Mouse (Mus musculus) forebrain, embryonic 16.5 days (tissue): ENCODE data around the gene Vwa8. TPM values are rescaled to one million over a fixed set of nuclear protein-coding genes. Genes with fewer than 3 reads are reported as not detected.

Experiments
- ATAC-seq: fragments of 200-750 bp; cut with Nextera tagmentation; 2 replicates; pipeline ENCODE4 v1.8.0; 2017; ENCODE audit warnings: mild to moderate bottlenecking, moderate library complexity
- H3K27ac ChIP-seq: fragments of 300-500 bp; sonication (generic); 2 replicates; pipeline ENCODE4 v1.5.1; 2014; ENCODE audit warnings: low read length, control low read depth
- H3K27me3 ChIP-seq: fragments of 300-500 bp; sonication (generic); replicated peaks from 2 replicates; pipeline ENCODE4 v1.6.1; 2014; ENCODE audit warnings: low read length; ENCODE audit not compliant: control insufficient read depth, insufficient read depth
- H3K36me3 ChIP-seq: fragments of 300-500 bp; sonication (generic); 2 replicates; pipeline ENCODE4 v1.6.1; 2014; ENCODE audit not compliant: control insufficient read depth, insufficient read depth
- H3K4me1 ChIP-seq: fragments of 300-500 bp; sonication (generic); replicated peaks from 2 replicates; pipeline ENCODE4 v1.6.1; 2014; ENCODE audit warnings: low read length; ENCODE audit not compliant: control insufficient read depth, insufficient read depth
- H3K4me2 ChIP-seq: fragments of 300-500 bp; sonication (generic); 2 replicates; pipeline ENCODE4 v1.6.1; 2014; ENCODE audit warnings: mild to moderate bottlenecking, low read length, control low read depth
- H3K4me3 ChIP-seq: fragments of 300-500 bp; sonication (generic); replicated peaks from 2 replicates; pipeline ENCODE4 v1.5.1; 2014; ENCODE audit warnings: mild to moderate bottlenecking, low read length, control low read depth
- H3K9ac ChIP-seq: fragments of 300-500 bp; sonication (generic); replicated peaks from 2 replicates; pipeline ENCODE4 v1.6.1; 2014; ENCODE audit warnings: low read depth, low read length, control low read depth
- H3K9me3 ChIP-seq: fragments of 300-500 bp; sonication (generic); 2 replicates; pipeline ENCODE4 v1.6.1; 2016; ENCODE audit warnings: low read length; ENCODE audit not compliant: control insufficient read depth
- WGBS: fragments of 180-500 bp; shearing (Covaris S2); extraction: QIAGEN DNeasy Blood & Tissue Kit; methylation state at CpG from one replicate; pipeline ENCODE4 v1.1.7; 2014; 5-methylcytosine and 5-hydroxymethylcytosine counted together
- polyA plus RNA-seq: library from polyadenylated mRNA; unstranded; fragments of >200 nt; fragmentation: Nextera tagmentation; extraction: Ambion mirVana; gene quantifications from 2 replicates; pipeline ENCODE4 v1.2.1, GENCODE M21; 2015

Vwa8 gene
- polyA plus RNA-seq, 1 experiment from 2014 or later, result 5.4 TPM

GRCm38 (mm10) chr14:79202722-79203362 is 354.0 kb downstream of the Vwa8 start:
- peak; percentile 24; the same call in 1 of the 2 replicates for ATAC-seq
- no peak overlapping the region for H3K4me2 ChIP-seq
- no peaks in the 10 kb centered on the region for H3K36me3 ChIP-seq
- peaks cover 47% of the 10 kb centered on the region for H3K4me1 ChIP-seq
- no peaks in the 10 kb centered on the region for H3K9me3 ChIP-seq
- 12% methylated on average over 4 of the region's 4 CpGs for WGBS
- H3K4me3 ChIP-seq, result no peak overlapping the region
- H3K27me3 ChIP-seq, result no peaks in the 10 kb centered on the region
- no peak overlapping the region for H3K9ac ChIP-seq
- H3K27ac ChIP-seq, result peak overlapping the region; percentile 86

DNA sequence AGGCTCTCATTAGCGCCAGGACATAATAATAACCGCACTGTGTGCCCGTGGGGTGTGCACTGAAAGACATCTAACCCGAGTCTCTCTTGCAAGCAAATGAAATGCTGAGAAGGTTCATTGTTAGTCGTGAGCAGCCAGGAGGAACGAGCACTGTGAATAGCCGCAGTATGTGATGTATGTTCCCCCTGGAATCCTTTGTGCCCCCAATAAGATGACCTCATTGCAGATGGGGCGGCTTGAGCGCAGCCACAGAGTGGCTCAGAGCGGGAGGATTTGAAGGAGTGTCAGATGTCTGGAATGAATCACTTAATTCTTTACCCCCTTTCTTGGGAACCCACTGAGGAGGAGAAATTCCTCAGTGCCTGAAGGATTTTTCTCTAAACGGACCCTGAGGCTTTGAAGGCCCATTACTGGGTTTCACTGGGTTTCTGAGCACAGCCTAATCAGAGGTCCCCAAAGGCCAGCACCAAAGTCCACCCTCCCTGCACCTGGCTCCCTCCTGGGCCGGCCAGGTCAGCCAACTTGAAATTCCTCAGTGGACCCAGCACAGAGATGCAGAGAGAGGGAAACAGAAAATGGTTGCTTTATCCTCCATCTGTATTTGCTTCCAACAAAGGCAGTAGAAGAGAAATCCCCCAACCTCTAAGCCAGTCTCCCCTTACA is 354.8 kb downstream of the Vwa8 start:
- Histone ChIP-seq H3K4me1 (peaks cover 47% of the 10 kb centered on the region), H3K27ac (peak overlapping the region; percentile 82), H3K9ac (peak overlapping the region; percentile 32; the same call in 1 of the 2 replicates), H3K27me3 (no peaks in the 10 kb centered on the region), H3K36me3 (no peaks in the 10 kb centered on the region), H3K4me3 (no peak overlapping the region), H3K9me3 (no peaks in the 10 kb centered on the region), H3K4me2 (no peak overlapping the region; the same call in 1 of the 2 replicates)
- under 1% methylated on average over 12 of the region's 12 CpGs for WGBS
- ATAC-seq, result peak; percentile 88

- no peak for ATAC-seq
- peaks cover 40% of the 10 kb centered on the region for H3K4me1 ChIP-seq
- H3K9ac ChIP-seq, result no peak overlapping the region
- H3K4me2 ChIP-seq, result no peak overlapping the region
- no peaks in the 10 kb centered on the region for H3K27me3 ChIP-seq
- WGBS, result 91% methylated on average over 7 of the region's 7 CpGs
- H3K4me3 ChIP-seq, result no peak overlapping the region
- H3K9me3 ChIP-seq, result no peaks in the 10 kb centered on the region
- H3K27ac ChIP-seq, result peak overlapping the region; percentile 82
- H3K36me3 ChIP-seq, result no peaks in the 10 kb centered on the region
These were observed 356.0 kb downstream of the Vwa8 start for GRCm38 (mm10) chr14:79204866-79205265.

- ATAC-seq, result peak; percentile 54
- H3K27me3 ChIP-seq, result no peaks in the 10 kb centered on the region
- peaks cover 26% of the 10 kb centered on the region for H3K4me1 ChIP-seq
- H3K9me3 ChIP-seq, result no peaks in the 10 kb centered on the region
- H3K4me2 ChIP-seq, result no peak overlapping the region
- H3K27ac ChIP-seq, result peak overlapping the region; percentile 41
- no peak overlapping the region for H3K9ac ChIP-seq
- no peaks in the 10 kb centered on the region for H3K36me3 ChIP-seq
- no peak overlapping the region for H3K4me3 ChIP-seq
- WGBS, result 18% methylated on average over 11 of the region's 11 CpGs
These were observed 357.4 kb downstream of the Vwa8 start for GRCm38 (mm10) chr14:79206210-79206609.

- peaks cover 22% of the 10 kb centered on the region for H3K4me1 ChIP-seq
- H3K27ac ChIP-seq, result no peak overlapping the region
- H3K27me3 ChIP-seq, result no peaks in the 10 kb centered on the region
- no peak overlapping the region for H3K4me2 ChIP-seq
- no peaks in the 10 kb centered on the region for H3K36me3 ChIP-seq
- no peak for ATAC-seq
- H3K9ac ChIP-seq, result no peak overlapping the region
- no peak overlapping the region for H3K4me3 ChIP-seq
- no peaks in the 10 kb centered on the region for H3K9me3 ChIP-seq
These were observed 359.6 kb downstream of the Vwa8 start for GRCm38 (mm10) chr14:79208468-79208867.

DNA sequence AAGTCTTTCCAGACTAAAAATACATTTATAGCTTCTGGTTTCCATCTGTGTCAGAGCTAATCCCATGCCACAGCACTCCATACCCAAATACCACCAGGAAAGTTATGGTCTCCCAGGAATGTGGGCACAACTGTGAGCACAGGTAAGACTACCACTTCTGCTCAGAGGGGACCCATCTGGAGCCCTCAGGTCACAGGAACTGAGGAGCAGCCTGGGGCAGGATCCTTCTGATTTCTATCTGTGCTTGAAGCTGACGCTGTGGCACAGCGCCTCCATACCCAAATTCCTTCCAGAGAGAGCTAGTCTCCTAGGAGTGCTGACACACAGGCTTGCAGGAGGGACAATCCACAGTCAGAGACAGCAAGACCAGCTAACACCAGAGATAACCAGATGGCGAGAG is 361.0 kb downstream of the Vwa8 start:
- ATAC-seq, result no peak
- Histone ChIP-seq H3K4me3 (no peak overlapping the region), H3K9ac (no peak overlapping the region), H3K27ac (no peak overlapping the region), H3K9me3 (no peaks in the 10 kb centered on the region), H3K36me3 (no peaks in the 10 kb centered on the region), H3K4me2 (no peak overlapping the region), H3K27me3 (no peaks in the 10 kb centered on the region), H3K4me1 (peaks cover 9% of the 10 kb centered on the region)
- 91% methylated on average over 3 of the region's 3 CpGs for WGBS

DNA sequence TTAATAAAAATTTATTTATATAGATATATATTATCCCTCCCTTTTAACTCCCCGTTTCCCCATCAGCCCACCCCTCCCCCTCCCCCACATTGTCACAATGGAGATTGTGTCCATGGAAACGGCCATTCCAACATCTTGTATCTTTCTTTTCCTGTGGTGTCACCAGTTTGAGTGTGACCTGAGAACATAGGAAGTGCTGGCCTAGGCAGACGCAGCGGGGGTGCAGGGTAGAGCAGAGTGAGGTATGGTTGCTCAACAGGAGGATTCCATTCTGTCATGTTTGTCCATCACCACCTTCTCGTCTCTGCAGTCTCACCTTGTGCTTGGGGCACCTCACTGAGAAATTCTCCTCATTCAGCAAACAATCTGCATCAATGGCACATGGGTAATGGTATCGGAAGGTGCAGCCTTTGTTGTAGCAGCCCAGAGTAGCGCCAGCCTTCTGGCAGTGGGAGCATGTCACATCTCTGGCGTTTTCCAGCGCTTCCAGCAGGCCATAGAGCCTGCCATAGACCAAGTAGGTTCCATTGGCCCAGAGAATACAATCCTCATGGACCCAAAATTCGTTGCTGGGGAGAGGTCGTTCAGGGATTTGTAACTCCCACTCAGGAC is 363.6 kb downstream of the Vwa8 start:
- no peak overlapping the region for H3K4me2 ChIP-seq
- H3K4me3 ChIP-seq, result no peak overlapping the region
- H3K27me3 ChIP-seq, result no peaks in the 10 kb centered on the region
- H3K36me3 ChIP-seq, result no peaks in the 10 kb centered on the region
- no peaks in the 10 kb centered on the region for H3K4me1 ChIP-seq
- 85% methylated on average over 11 of the region's 11 CpGs for WGBS
- no peak overlapping the region for H3K27ac ChIP-seq
- H3K9ac ChIP-seq, result no peak overlapping the region
- H3K9me3 ChIP-seq, result no peaks in the 10 kb centered on the region
- ATAC-seq, result no peak

- Histone ChIP-seq H3K4me2 (no peak overlapping the region), H3K36me3 (no peaks in the 10 kb centered on the region), H3K4me3 (no peak overlapping the region), H3K4me1 (no peaks in the 10 kb centered on the region), H3K9ac (no peak overlapping the region), H3K27me3 (no peaks in the 10 kb centered on the region), H3K27ac (no peak overlapping the region), H3K9me3 (no peaks in the 10 kb centered on the region)
- no peak for ATAC-seq
- WGBS, result 98% methylated on average over 6 of the region's 6 CpGs
These were observed 365.3 kb downstream of the Vwa8 start for GRCm38 (mm10) chr14:79214129-79214528.

DNA sequence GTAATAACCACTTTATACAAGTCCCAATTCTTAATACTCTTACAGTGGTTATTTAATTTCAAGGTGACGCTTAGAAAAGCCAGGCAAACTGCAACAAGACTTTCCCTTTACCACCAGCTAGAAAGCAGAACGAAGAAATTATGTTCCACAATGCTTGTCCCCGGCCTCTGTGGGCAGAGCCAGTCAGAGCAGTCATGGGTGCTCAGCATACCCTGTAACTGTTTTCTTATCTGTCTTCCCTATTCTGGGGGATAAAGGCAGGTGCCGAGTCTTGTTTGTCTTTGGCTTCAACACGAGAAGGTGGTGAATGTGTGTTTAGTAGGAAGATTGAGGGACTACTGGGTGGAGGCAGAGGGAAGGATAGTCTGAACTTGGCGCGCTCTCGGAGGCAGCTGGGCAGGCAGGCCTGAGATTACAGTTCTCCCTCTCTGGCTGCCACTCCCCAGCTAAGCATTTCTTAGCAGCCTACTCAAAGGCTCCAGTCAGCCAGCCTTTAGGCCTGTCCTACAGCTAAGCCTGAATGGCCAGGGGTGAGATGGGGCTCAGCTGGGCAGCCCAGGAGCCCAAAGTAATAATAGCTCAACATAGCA is 365.9 kb downstream of the Vwa8 start:
- H3K4me1 ChIP-seq, result no peaks in the 10 kb centered on the region
- 88% methylated on average over 8 of the region's 8 CpGs for WGBS
- ATAC-seq, result no peak
- H3K36me3 ChIP-seq, result no peaks in the 10 kb centered on the region
- no peak overlapping the region for H3K9ac ChIP-seq
- no peak overlapping the region for H3K27ac ChIP-seq
- no peak overlapping the region for H3K4me2 ChIP-seq
- no peaks in the 10 kb centered on the region for H3K27me3 ChIP-seq
- no peaks in the 10 kb centered on the region for H3K9me3 ChIP-seq
- no peak overlapping the region for H3K4me3 ChIP-seq
